Mouse (Mus musculus) testis, adult 2 months (tissue): Measurements from ENCODE around the gene Ddx10.

Source experiments
- CTCF ChIP-seq: fragments of 200-500 bp; IDR thresholded peaks from 2 replicates; pipeline ENCODE4 v1.5.1; 2012; ENCODE audit warnings: low read depth, mild to moderate bottlenecking, inconsistent platforms, low read length, moderate library complexity; ENCODE audit not compliant: control insufficient read depth, insufficient read depth, insufficient replicate concordance
- POLR2A ChIP-seq: fragments of 200-500 bp; IDR thresholded peaks from 2 replicates; pipeline ENCODE4 v1.6.1; 2012; ENCODE audit warnings: low read depth, mild to moderate bottlenecking, inconsistent platforms, low read length, moderate library complexity; ENCODE audit not compliant: control insufficient read depth

DNA sequence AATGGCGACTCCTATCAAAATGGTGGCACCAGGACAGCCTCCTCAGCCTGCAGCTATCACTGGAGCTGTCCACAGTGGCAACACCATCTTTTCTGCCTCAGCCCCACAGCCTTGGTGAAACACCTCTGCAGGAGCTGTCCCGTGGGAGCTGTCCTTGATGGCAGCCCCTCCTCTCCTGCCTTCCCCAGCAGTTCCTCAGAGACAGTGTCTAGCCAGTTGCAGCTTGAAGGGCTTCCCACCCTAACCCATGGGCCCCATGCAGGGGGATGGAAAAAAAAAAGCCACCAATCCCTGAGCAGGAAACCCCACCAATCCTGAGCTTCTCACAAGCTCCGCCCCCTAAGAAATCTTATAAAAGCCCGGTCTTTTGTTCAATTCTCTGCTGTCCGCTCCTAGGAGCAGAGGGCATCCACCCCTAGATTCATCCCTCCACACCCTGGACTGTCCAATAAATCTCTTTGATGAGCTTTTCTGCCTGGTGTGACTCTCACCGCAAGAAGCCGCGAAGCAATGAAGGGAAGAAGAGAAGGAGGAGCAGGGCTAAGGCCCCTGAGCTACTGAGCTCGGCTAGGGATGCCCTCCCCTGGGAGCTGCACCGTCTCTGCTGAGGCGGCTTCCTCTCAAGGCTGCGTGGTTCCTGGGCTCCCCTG, 176.9 kb downstream of the Ddx10 start:
- TF ChIP-seq POLR2A = peak; percentile 53
- TF ChIP-seq CTCF = no peak
